Mouse (Mus musculus) midbrain, embryonic 11.5 days (tissue): ENCODE measurements around the gene Cpeb2. TPM values are rescaled to one million over a fixed set of nuclear protein-coding genes. Genes with fewer than 3 reads are reported as not detected.

Source experiments
- ATAC-seq: fragments of 200-750 bp; cut with Nextera tagmentation; 2 replicates; pipeline ENCODE4 v1.8.0; 2017; ENCODE audit warnings: moderate TSS enrichment, moderate library complexity; ENCODE audit not compliant: low FRiP score
- DNase-seq: peaks from one replicate; pipeline ENCODE4 v3.0.0; 2015; ENCODE audit warnings: low spot score; ENCODE audit errors: missing footprints
- H3K27ac ChIP-seq: fragments of 300-500 bp; sonication (generic); 2 replicates; pipeline ENCODE4 v1.5.1; 2014; ENCODE audit warnings: low read depth, low read length
- H3K27me3 ChIP-seq: fragments of 300-500 bp; sonication (generic); 2 replicates; pipeline ENCODE4 v1.6.1; 2014; ENCODE audit warnings: mild to moderate bottlenecking, low read length, moderate library complexity, mixed read lengths; ENCODE audit not compliant: control insufficient read depth, insufficient read depth
- H3K36me3 ChIP-seq: fragments of 300-500 bp; sonication (generic); 2 replicates; pipeline ENCODE4 v1.6.1; 2014; ENCODE audit warnings: mild to moderate bottlenecking, low read length, moderate library complexity, mixed read lengths; ENCODE audit not compliant: control insufficient read depth, insufficient read depth
- H3K4me1 ChIP-seq: fragments of 300-500 bp; sonication (generic); 2 replicates; pipeline ENCODE4 v1.6.1; 2014; ENCODE audit warnings: low read length; ENCODE audit not compliant: control insufficient read depth, insufficient read depth
- H3K4me2 ChIP-seq: fragments of 300-500 bp; sonication (generic); 2 replicates; pipeline ENCODE4 v1.6.1; 2014; ENCODE audit warnings: mild to moderate bottlenecking, moderate library complexity
- H3K4me3 ChIP-seq: fragments of 300-500 bp; sonication (generic); 2 replicates; pipeline ENCODE4 v1.5.1; 2014; ENCODE audit warnings: low read depth, low read length
- H3K9ac ChIP-seq: fragments of 300-500 bp; sonication (generic); 2 replicates; pipeline ENCODE4 v1.6.1; 2014; ENCODE audit warnings: low read length
- H3K9me3 ChIP-seq: fragments of 300-500 bp; sonication (generic); 2 replicates; pipeline ENCODE4 v1.6.1; 2016; ENCODE audit warnings: low read length; ENCODE audit not compliant: control insufficient read depth
- WGBS: fragments of 180-500 bp; shearing (Covaris S2); extraction: QIAGEN DNeasy Blood & Tissue Kit; methylation state at CpG from one replicate; pipeline ENCODE4 v1.1.7; 2014; 5-methylcytosine and 5-hydroxymethylcytosine counted together
- polyA plus RNA-seq: library from polyadenylated mRNA; unstranded; fragments of >200 nt; fragmentation: Nextera tagmentation; extraction: Ambion mirVana; gene quantifications from 2 replicates; pipeline ENCODE4 v1.2.1, GENCODE M21; 2014

Gene Cpeb2
- 5.0 and 6.4 TPM in 2 replicates for polyA plus RNA-seq

DNA sequence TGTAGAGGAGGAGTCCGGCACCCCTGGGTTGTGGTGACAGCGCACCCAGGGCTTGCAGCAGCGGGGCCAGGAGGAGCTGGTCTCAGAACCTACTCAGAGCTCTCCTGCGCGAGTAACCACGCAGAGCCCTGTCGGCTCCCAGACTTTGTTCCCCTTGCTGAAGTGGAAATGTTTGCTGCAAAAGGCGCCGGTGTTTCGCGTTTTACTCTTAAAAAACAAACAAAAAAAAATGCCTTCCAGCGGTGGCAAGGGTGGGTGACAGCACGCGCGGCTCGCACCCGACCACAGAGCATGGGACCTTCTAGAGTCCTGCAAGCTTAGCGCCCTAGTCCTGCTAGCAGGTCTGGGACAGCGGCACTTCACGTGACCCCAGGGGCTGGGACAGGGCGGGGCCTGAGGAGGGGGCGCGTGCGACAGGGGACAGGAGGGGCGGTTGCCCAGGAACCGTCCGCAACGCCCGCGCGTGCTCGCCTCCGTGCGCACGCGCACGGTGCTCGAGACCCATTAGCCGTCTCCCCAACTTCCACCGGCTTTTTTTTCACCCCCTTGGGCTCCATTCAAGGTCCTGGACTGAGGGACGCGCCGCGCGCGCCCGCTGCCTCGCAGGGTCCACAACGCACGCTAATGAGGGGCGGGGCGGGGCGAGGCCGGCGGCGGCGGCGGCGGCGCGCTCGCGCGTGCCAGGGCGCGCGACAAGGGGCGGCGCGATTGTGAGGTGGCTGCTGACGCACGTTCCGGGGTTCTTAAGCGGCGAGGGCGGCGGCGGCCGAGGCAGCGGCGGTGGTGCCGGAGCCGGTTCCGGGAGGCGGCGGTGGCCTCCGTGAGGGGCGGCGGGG, at the start of gene Cpeb2:
Gene Cpeb2, plus strand, starts transcription at position 691 of the 836 bp plus-strand sequence.
- under 1% methylated on average over 82 of the region's 89 CpGs for WGBS
- Histone ChIP-seq H3K27me3 (no peaks in the 10 kb centered on the region), H3K4me2 (peak within 1 kb of the TSS; percentile 82), H3K9me3 (no peaks in the 10 kb centered on the region), H3K9ac (peak within 1 kb of the TSS; percentile 88), H3K4me1 (peaks cover 2% of the 10 kb centered on the region; the same call in 1 of the 2 replicates), H3K4me3 (peak within 1 kb of the TSS; percentile 89), H3K36me3 (no peaks in the 10 kb centered on the region), H3K27ac (peak within 1 kb of the TSS; percentile 93)
- ATAC-seq (peak; percentile 93), DNase-seq (peak; percentile 99)

DNA sequence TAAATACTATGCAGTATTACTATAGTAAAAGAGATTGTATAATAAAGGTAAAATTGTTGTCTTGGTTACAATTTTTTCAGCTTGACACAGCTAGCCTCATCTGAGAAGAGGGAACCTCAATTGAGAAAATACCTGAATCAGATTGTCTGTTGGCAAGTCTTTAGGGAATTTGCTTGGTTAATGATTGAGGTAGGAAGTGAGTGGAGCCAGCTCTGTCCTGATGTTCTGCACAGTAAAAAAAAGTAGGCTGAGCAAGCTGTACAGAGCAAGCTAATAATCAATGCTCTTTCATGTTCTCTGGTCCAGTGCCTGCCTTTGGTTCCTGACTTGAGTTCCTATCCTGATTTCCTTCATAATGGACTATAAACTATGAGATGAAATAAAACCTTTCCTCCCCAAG, 49.4 kb upstream of the Cpeb2 start:
- no peaks in the 10 kb centered on the region for H3K9me3 ChIP-seq
- H3K4me2 ChIP-seq: no peak overlapping the region
- ATAC-seq (no peak), DNase-seq (no peak)
- no peaks in the 10 kb centered on the region for H3K27me3 ChIP-seq
- H3K9ac ChIP-seq: no peak overlapping the region
- no peak overlapping the region for H3K4me3 ChIP-seq
- H3K4me1 ChIP-seq: no peaks in the 10 kb centered on the region
- H3K36me3 ChIP-seq: no peaks in the 10 kb centered on the region
- H3K27ac ChIP-seq: no peak overlapping the region

DNA sequence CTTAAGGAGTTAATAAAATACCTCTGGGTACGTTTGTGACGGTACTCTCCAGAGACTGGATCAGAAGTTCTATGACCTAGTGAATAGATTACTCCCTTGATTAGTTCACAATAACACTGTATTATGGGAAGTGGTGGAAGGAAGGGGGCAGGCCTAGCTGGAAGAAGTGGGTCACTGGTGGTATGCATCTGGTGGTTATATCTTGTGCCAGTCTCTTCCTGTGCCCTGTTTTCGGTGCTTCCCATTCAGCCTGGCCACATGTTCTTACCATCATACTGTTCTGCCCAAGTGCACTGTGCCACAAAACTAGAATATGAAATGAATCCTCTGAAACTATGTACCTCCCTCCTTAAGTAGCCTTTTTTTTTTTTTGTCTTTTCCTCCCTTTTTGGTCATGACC, 48.1 kb upstream of the Cpeb2 start:
- Histone ChIP-seq H3K9ac (no peak overlapping the region), H3K4me3 (no peak overlapping the region), H3K9me3 (no peaks in the 10 kb centered on the region), H3K4me2 (no peak overlapping the region), H3K27ac (no peak overlapping the region), H3K27me3 (no peaks in the 10 kb centered on the region), H3K36me3 (no peaks in the 10 kb centered on the region), H3K4me1 (no peaks in the 10 kb centered on the region)
- ATAC-seq: no peak
- DNase-seq: no peak
- WGBS: 81% methylated on average over 3 of the region's 3 CpGs

DNA sequence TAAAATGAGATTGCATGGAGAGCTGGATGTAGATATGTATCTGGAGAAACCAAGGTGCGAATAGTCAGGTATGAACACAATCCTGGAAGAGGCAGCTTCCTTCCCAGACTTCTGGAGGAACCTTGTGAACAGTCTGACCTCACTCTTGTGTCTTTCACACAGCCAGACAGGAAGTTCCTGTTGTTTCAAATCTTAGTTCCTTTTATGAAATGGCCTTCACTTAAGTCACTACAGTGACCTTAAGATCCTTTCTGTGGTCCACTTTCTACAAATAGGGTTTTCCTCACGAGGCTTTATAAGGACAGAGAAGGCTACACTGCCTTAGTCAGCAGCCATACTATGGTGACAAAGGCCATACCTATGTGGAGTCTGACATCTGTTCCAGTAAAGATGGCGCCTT, 47.5 kb upstream of the Cpeb2 start:
- Histone ChIP-seq H3K4me2 (no peak overlapping the region), H3K9ac (no peak overlapping the region), H3K27me3 (no peaks in the 10 kb centered on the region), H3K4me1 (no peaks in the 10 kb centered on the region), H3K9me3 (no peaks in the 10 kb centered on the region), H3K36me3 (no peaks in the 10 kb centered on the region), H3K27ac (no peak overlapping the region), H3K4me3 (no peak overlapping the region)
- ATAC-seq: no peak
- WGBS: 83% methylated on average over 3 of the region's 3 CpGs
- no peak for DNase-seq

DNA sequence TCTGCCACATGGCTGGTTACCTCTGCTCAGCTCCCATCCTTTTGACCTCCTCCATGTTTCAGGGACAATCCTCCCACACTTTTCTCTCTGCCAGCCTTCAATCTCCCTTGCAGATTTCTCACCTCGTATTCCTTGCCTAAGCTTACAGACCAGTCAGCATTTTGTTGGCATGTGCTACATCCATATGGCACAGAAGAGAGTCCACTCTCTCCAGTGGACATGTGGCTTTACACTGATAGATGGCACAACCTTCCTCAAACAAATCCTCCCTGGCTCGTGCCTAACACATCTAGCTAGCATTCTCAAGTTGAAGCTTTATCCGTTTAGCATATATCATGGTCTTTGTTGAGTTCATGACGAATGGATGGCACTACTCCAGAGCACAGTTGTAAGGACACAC, 32.3 kb upstream of the Cpeb2 start:
- no peak overlapping the region for H3K27ac ChIP-seq
- WGBS: 78% methylated on average over 4 of the region's 4 CpGs
- no peaks in the 10 kb centered on the region for H3K9me3 ChIP-seq
- H3K4me2 ChIP-seq: no peak overlapping the region
- ATAC-seq (no peak), DNase-seq (no peak)
- H3K27me3 ChIP-seq: no peaks in the 10 kb centered on the region
- H3K4me1 ChIP-seq: no peaks in the 10 kb centered on the region
- H3K4me3 ChIP-seq: no peak overlapping the region
- H3K9ac ChIP-seq: no peak overlapping the region
- no peaks in the 10 kb centered on the region for H3K36me3 ChIP-seq

DNA sequence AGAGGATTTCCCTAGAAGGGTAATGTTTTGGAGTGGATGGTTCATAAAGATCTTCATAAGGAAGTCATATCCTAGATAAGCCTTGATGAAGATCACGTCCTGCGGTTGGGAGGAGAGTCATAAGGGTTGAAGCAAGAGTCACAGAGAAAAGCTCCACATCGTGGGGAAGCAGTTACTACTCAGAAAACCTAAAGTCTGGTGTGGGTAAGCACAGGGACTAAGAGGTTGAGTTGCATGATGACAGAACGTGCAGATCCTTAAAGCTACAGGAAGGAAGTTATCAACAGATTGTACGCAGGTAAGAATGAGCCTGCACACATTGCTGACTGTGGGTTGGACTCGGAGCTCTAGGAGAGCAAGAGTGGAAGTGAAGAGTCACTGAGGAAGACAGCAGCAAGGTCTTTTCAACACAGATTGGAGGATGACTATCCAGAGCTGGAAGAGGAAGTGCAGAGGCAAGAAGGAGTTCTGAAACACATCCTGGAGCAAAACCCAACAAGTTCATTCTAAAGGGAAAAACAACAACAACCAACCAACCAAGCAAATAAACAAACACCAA, 26.4 kb upstream of the Cpeb2 start:
- Histone ChIP-seq H3K9ac (no peak overlapping the region), H3K4me3 (no peak overlapping the region), H3K27me3 (no peaks in the 10 kb centered on the region), H3K4me1 (no peaks in the 10 kb centered on the region), H3K27ac (no peak overlapping the region), H3K4me2 (no peak overlapping the region), H3K9me3 (no peaks in the 10 kb centered on the region), H3K36me3 (no peaks in the 10 kb centered on the region)
- 92% methylated on average over 6 of the region's 6 CpGs for WGBS
- ATAC-seq (no peak), DNase-seq (no peak)

DNA sequence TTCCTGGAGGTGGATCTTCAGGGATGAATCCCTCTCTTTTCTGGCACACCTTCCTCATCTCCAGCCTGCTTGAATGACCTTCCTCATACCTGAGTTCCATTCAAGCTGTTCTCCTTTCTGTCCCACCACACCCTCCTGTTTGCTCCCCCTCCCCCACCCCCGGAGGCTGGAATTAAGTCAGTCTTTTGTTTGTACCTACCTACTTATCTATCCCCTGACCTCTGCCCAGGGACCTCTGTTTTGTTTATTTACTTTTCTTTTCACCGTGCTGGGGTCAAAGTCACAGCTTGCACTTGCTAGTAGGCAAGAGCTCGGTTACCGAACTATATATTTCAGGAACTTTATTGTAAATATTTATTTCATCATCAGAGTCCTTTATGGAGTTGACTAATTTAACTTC, 15.5 kb upstream of the Cpeb2 start:
- ATAC-seq: no peak
- no peak overlapping the region for H3K9ac ChIP-seq
- no peaks in the 10 kb centered on the region for H3K9me3 ChIP-seq
- 50% methylated on average over 4 of the region's 4 CpGs for WGBS
- no peak overlapping the region for H3K4me3 ChIP-seq
- no peak overlapping the region for H3K27ac ChIP-seq
- H3K36me3 ChIP-seq: no peaks in the 10 kb centered on the region
- H3K4me1 ChIP-seq: no peaks in the 10 kb centered on the region
- no peaks in the 10 kb centered on the region for H3K27me3 ChIP-seq
- H3K4me2 ChIP-seq: no peak overlapping the region
- no peak for DNase-seq

DNA sequence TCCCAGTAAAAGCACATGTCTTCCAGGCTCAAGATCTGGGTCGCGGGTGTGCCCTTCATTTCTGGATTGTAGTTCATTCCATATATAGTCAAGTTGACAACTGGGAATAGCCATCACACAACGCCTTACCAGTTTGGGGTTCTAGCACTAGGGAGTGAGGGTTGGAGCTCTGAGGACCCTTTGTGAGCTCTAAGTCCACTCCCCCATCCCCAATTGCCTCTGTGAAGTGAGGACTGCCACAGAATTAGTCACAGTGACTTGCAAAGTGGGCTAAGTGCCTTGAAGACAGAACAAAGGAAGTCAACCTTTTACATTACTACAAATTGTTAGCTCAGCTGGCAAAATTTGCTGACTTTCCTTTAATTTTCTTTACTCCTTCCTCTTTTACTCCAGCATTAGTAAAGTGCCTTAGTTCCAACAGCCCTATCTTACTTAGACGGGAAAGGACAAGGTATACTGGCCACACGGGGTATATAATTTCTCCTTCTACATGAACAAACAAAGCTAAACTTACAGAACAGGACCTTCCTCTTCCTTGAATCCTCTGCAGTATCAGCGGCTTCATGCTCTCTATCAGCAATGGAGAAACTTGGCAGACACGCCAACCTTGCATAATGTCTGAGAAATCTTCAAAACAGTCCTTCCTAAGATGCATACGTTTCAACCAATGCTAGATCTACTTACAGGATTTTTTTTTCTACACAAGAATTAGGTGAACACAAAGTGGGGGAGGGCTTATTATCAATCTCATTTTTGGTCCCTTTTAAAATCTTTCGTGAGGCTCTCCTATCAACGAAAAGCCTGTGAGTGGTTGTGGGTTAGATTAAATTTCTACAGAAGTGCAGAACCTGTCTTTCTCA, 14.8 kb upstream of the Cpeb2 start:
- no peaks in the 10 kb centered on the region for H3K36me3 ChIP-seq
- no peak overlapping the region for H3K4me3 ChIP-seq
- no peak overlapping the region for H3K9ac ChIP-seq
- no peaks in the 10 kb centered on the region for H3K4me1 ChIP-seq
- DNase-seq (no peak), ATAC-seq (no peak)
- 84% methylated on average over 10 of the region's 10 CpGs for WGBS
- H3K4me2 ChIP-seq: no peak overlapping the region
- H3K27ac ChIP-seq: no peak overlapping the region
- H3K9me3 ChIP-seq: no peaks in the 10 kb centered on the region
- H3K27me3 ChIP-seq: no peaks in the 10 kb centered on the region

DNA sequence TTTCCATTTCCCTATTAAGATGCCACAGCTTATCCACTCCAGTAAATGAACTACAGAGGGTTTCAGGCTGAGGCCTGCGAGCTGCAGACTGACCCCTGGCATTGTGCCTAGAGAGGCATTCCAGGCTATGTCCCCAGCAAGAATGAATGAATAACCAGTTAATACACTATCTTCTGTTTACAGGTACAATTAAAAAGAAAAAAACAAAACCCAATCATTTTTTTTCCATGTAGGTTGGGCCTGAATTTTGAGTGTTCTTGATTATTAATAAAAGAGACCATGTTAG, 14.2 kb upstream of the Cpeb2 start:
- Histone ChIP-seq H3K9ac (no peak overlapping the region), H3K27ac (no peak overlapping the region), H3K9me3 (no peaks in the 10 kb centered on the region), H3K4me1 (no peaks in the 10 kb centered on the region), H3K4me2 (no peak overlapping the region), H3K27me3 (no peaks in the 10 kb centered on the region), H3K4me3 (no peak overlapping the region), H3K36me3 (no peaks in the 10 kb centered on the region)
- no peak for DNase-seq
- ATAC-seq: no peak
- WGBS: 40% methylated on average over 1 of the region's 1 CpGs
